Mouse (Mus musculus) MEL-GATA-1-ER (cell line): ENCODE measurements around the gene Zc2hc1c.
"Not testable (repeated sequence)": the region's sequence is repeated elsewhere in the genome, so short reads cannot be mapped to it uniquely, and the experiment has no call there.

Experiments
- DNase-seq: peaks from one replicate; pipeline ENCODE4 v3.0.0-alpha.2; 2012; ENCODE audit warnings: low read depth; ENCODE audit errors: extremely low read depth

Zc2hc1c gene

GRCm38 (mm10) chr12:85288486-85289156 lies at the start of gene Zc2hc1c:
Gene Zc2hc1c (plus strand): TSS chr12:85288591.
- no peak for DNase-seq

- no peak for DNase-seq
These were observed 36.3 kb upstream of the Zc2hc1c start for GRCm38 (mm10) chr12:85252083-85252482.

- DNase-seq = no peak
These were observed 32.2 kb upstream of the Zc2hc1c start for GRCm38 (mm10) chr12:85256074-85256751.

GRCm38 (mm10) chr12:85257008-85257639 lies 31.3 kb upstream of the Zc2hc1c start:
- peak; percentile 73 for DNase-seq

GRCm38 (mm10) chr12:85262489-85262888 lies 25.9 kb upstream of the Zc2hc1c start:
- DNase-seq = no peak

DNA sequence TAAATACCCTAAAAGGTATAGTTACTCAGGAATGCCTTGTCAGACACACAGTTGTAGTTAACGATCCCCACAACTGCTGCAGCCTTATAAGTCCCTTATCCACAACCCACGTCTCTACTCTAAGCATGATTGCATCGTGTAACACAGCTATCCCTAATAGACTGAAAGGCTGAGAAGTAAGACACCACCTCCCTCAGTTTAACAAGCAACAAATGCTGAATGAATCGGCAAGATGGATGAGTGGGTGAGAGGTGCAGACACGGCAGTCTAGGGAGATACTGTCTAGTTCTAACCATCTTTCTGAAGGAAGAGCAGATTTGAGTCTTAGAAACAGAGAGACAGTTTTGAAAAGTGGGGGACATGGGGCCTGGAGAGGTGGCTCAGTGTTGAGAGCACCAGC lies 25.2 kb upstream of the Zc2hc1c start:
- no peak for DNase-seq

DNA sequence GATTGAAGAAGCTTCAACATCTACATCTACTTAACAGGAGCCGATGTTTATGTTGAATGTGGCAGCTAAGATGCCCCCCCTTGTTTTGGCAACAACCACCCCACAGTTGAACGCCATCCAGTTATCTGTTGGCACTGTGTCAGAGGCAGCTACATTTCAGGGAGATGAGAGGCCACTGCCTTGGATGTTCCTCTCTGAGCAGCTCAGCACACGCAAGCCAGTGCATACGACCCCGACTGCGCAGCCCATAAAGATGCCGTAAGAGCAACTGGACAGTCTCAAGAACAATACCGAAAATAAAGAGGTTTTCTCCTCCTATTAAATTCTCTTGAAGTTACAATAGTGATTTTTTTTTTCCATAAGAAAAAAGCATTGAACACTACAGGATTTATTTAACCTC lies 23.9 kb upstream of the Zc2hc1c start:
- DNase-seq = no peak

- DNase-seq = no peak
These were observed 23.5 kb upstream of the Zc2hc1c start for GRCm38 (mm10) chr12:85264940-85265339.

- DNase-seq = no peak
These were observed 22.1 kb upstream of the Zc2hc1c start for GRCm38 (mm10) chr12:85266248-85266647.

GRCm38 (mm10) chr12:85269821-85270220 lies 18.6 kb upstream of the Zc2hc1c start:
- no peak for DNase-seq

DNA sequence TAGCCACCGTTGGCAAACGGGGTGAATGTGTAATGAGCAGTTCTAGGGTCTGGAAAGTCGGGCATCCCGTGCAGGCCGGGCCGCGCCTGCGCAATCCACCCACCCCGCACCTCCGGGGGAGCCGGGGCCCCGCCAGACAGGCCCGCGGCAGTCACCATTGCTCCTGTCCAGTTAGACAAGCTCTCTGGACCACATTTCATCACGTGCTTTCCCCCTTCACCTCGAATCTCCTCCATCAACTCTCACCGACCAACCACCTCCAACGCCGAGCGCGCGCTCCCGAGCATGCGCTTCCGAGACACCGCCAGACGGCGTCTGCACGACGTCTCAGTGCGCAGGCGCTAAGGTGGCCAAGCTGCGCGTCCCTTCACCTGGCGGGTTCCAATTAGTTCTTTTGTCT lies 18.1 kb upstream of the Zc2hc1c start, which contains the start of gene Mlh3:
Gene Mlh3, minus strand, starts transcription at position 281 of the 400 bp plus-strand sequence.
- DNase-seq = peak; percentile 72

GRCm38 (mm10) chr12:85271132-85271842 lies 17.1 kb upstream of the Zc2hc1c start:
- DNase-seq = no peak

DNA sequence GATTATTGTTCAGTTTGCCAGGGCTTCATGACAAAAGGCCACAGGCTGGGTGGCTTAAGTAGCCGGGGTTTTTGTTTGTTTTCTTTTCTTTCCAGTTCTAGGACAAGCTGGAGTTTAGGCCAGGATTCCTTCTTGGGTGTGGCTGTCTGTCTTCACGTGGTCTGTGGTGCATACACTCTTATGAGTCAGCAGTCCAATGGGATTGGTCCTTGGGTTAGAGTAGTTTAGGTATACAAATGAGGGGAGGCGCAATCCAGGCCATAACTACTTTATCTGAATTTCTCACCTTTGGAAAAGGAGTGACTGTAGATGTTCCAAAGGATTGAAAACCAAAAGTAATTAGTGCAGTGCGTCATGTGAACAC lies 16.6 kb upstream of the Zc2hc1c start:
- DNase-seq = no peak

- DNase-seq = no peak
These were observed 14.9 kb upstream of the Zc2hc1c start for GRCm38 (mm10) chr12:85273508-85273907.

DNA sequence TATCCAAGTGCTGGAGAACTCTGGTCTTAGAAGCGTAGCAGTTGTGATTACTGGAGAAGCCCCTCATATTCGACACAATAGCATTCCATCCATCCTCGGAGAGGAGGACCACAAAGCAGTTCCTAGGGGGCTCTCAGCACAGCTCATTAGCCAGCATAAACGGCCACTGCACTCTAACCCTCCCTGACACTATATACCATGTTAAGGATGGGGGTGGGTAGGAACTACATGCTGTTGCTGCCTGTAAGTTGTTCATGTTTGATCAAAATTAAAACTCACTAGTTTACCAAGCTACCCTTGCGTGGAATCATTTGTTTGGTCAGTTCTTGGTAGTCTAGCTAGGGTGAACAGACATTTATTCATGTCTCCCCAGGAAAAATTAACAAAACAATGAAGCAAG lies 12.1 kb upstream of the Zc2hc1c start:
- DNase-seq = no peak

DNA sequence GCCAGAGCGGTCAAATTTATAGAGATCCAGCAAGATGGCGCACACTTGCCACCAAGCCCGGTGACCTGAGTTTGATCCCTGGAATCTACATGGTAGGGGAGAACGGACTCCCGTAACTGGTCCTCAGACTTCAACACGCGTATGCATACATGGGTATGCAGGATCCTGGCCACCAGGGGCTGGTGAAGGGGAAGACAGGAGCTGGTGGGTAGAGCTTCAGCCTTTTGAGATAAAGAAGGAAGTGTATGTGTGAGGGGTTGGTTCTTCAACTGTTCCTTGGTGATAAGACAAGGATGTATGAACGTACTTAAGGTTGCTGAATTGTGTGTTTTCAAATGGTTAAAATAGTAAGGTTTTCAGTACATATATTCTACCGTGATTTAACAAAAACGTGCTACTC lies 9.5 kb upstream of the Zc2hc1c start:
- DNase-seq = peak; percentile 82

GRCm38 (mm10) chr12:85279396-85280080 lies 8.9 kb upstream of the Zc2hc1c start:
- peak; percentile 41 for DNase-seq

- peak; percentile 91 for DNase-seq
These were observed 8.1 kb upstream of the Zc2hc1c start for GRCm38 (mm10) chr12:85280105-85280844.

- DNase-seq = peak; percentile 33
These were observed 7.3 kb upstream of the Zc2hc1c start for GRCm38 (mm10) chr12:85280845-85281651.

DNA sequence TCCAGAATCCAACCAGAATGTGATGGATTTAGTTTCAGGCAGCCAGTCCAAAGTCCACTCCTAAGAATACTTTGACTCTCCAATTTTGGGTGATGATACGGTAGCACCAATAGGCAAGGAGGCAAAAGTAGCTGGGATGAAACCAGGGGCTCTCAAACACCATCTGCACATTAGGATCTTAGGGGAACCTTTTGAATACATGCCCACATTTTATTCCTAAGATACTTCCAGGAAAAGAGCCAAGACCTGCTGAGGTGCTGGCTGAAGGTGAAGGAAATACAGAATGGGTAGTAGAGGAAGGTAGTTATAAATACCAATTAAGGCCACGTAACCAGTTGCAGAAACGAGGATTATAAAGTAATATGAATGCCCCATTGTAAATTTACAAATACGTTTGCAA lies 6.6 kb upstream of the Zc2hc1c start:
- not testable (repeated sequence) for DNase-seq
